Mouse (Mus musculus) intestine, postnatal 0 days (tissue): ENCODE results near the gene Ugt1a10. TPM values are rescaled to one million over a fixed set of nuclear protein-coding genes. Genes with fewer than 3 reads are reported as not detected.
"Not testable (repeated sequence)": the region's sequence is repeated elsewhere in the genome, so short reads cannot be mapped to it uniquely, and the experiment has no call there.

Experiments
- ATAC-seq: fragments of 200-750 bp; cut with Nextera tagmentation; 2 replicates; pipeline ENCODE4 v1.8.0; 2017; ENCODE audit warnings: mild to moderate bottlenecking, moderate TSS enrichment, moderate library complexity
- H3K27ac ChIP-seq: fragments of 300-500 bp; sonication (generic); 2 replicates; pipeline ENCODE4 v1.5.1; 2014; ENCODE audit warnings: mild to moderate bottlenecking, low read depth, low read length, moderate library complexity
- H3K27me3 ChIP-seq: fragments of 300-500 bp; sonication (generic); replicated peaks from 2 replicates; pipeline ENCODE4 v1.6.1; 2014; ENCODE audit warnings: low read length, mixed read lengths; ENCODE audit not compliant: control insufficient read depth, insufficient read depth
- H3K36me3 ChIP-seq: fragments of 300-500 bp; sonication (generic); 2 replicates; pipeline ENCODE4 v1.6.1; 2014; ENCODE audit warnings: mild to moderate bottlenecking, moderate library complexity; ENCODE audit not compliant: control insufficient read depth, insufficient read depth
- H3K4me1 ChIP-seq: fragments of 300-500 bp; sonication (generic); replicated peaks from 2 replicates; pipeline ENCODE4 v1.6.1; 2014; ENCODE audit warnings: antibody characterized with exemption, low read length, mixed read lengths; ENCODE audit not compliant: control insufficient read depth, insufficient read depth
- H3K4me2 ChIP-seq: fragments of 300-500 bp; sonication (generic); replicated peaks from 2 replicates; pipeline ENCODE4 v1.6.1; 2014; ENCODE audit warnings: low read depth, mild to moderate bottlenecking, moderate library complexity
- H3K4me3 ChIP-seq: fragments of 300-500 bp; sonication (generic); 2 replicates; pipeline ENCODE4 v1.5.1; 2014; ENCODE audit warnings: low read depth, low read length
- H3K9ac ChIP-seq: fragments of 300-500 bp; sonication (generic); 2 replicates; pipeline ENCODE4 v1.6.1; 2014; ENCODE audit warnings: mild to moderate bottlenecking, low read depth, low read length
- H3K9me3 ChIP-seq: fragments of 300-500 bp; sonication (generic); 2 replicates; pipeline ENCODE4 v1.6.1; 2016; ENCODE audit warnings: mixed run types; ENCODE audit not compliant: control insufficient read depth
- CTCF ChIP-seq: sonication (generic); IDR thresholded peaks from 2 replicates; pipeline ENCODE4 v1.5.1; 2016; ENCODE audit warnings: low read depth, mild to moderate bottlenecking, control low read depth, antibody characterized with exemption, moderate library complexity
- WGBS: fragments of 180-500 bp; shearing (Covaris S2); extraction: QIAGEN DNeasy Blood & Tissue Kit; methylation state at CpG from one replicate; pipeline ENCODE4 v1.1.7; 2014; 5-methylcytosine and 5-hydroxymethylcytosine counted together
- polyA plus RNA-seq: library from polyadenylated mRNA; unstranded; fragments of >200 nt; fragmentation: Nextera tagmentation; extraction: Ambion mirVana; gene quantifications from 2 replicates; pipeline ENCODE4 v1.2.1, GENCODE M21; 2015

Gene Ugt1a10
- polyA plus RNA-seq, 1 experiment from 2014 or later: 0.05 TPM

DNA sequence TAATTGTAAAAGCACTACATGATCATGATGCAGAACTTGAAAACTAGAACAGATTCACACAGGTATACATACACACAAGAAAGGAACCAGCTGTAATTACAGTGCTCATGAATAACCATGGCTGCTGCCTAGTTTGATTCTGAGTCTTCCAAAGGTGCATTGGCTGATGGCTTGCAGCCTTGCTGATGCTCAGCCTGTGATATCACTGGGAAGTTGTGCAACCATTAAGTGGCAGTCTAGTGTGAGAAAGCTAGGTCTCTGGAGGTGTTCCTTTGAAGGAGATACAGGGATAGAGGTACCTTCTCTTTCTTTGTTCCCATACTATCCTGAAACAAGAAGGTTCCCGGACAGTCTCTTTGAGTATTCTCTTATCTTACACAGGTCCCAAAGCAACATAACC, 163.9 kb downstream of the Ugt1a10 start:
- TF ChIP-seq CTCF: no peak
- no peak overlapping the region for H3K4me2 ChIP-seq
- no peak for ATAC-seq
- WGBS: 19% methylated on average over 1 of the region's 1 CpGs
- H3K27ac ChIP-seq: no peak overlapping the region
- H3K36me3 ChIP-seq: no peaks in the 10 kb centered on the region
- H3K9ac ChIP-seq: no peak overlapping the region
- no peak overlapping the region for H3K4me3 ChIP-seq
- H3K9me3 ChIP-seq: peaks cover 30% of the 10 kb centered on the region
- no peaks in the 10 kb centered on the region for H3K4me1 ChIP-seq
- H3K27me3 ChIP-seq: no peaks in the 10 kb centered on the region

DNA sequence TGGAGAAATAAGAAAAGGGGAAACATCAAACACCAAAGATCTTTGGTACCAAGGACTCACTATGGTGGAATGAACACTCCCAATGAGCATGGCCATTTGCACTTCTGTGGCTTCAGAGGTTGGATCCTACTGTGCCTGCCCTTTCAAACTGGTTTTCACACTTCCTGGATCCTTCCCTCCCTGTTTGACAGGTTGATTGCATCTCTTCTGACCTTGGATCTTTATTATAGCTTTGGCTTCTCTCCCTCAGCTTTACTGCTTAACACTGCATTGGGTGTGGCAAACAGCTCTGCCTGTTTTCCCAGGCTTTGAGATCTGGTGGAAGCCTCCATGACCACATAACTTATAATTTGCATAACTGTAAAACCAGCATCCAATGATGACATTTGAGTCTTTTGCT, 165.1 kb downstream of the Ugt1a10 start:
- Histone ChIP-seq H3K4me2 (no peak overlapping the region), H3K4me1 (no peaks in the 10 kb centered on the region), H3K4me3 (no peak overlapping the region), H3K27me3 (no peaks in the 10 kb centered on the region), H3K9ac (no peak overlapping the region), H3K9me3 (peaks cover 20% of the 10 kb centered on the region), H3K27ac (no peak overlapping the region), H3K36me3 (no peaks in the 10 kb centered on the region)
- ATAC-seq: no peak
- TF ChIP-seq CTCF: no peak

DNA sequence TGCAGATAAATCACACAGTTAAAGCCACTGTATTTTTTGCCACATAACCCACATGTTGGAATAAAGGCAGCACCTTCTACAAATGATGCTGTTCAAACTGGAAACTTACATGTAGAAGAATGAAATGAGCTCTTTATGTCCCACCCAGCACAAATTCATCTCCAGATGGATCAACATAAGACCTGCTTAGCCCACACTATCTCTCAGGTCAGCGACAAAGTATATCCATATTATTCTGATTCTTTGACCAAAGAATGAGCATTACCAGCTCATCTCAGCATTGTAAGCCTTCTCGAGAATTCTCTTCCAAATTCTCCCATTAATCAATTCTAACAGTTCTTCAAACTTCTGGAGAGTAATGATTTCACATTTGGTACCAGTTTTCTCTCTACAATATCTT, 167.0 kb downstream of the Ugt1a10 start:
- ATAC-seq: no peak
- Histone ChIP-seq H3K9me3 (peaks cover 22% of the 10 kb centered on the region), H3K36me3 (no peaks in the 10 kb centered on the region), H3K4me1 (no peaks in the 10 kb centered on the region), H3K27me3 (no peaks in the 10 kb centered on the region), H3K4me3 (no peak overlapping the region), H3K27ac (no peak overlapping the region), H3K4me2 (no peak overlapping the region), H3K9ac (no peak overlapping the region)
- WGBS: 51% methylated on average over 2 of the region's 2 CpGs
- TF ChIP-seq CTCF: no peak

DNA sequence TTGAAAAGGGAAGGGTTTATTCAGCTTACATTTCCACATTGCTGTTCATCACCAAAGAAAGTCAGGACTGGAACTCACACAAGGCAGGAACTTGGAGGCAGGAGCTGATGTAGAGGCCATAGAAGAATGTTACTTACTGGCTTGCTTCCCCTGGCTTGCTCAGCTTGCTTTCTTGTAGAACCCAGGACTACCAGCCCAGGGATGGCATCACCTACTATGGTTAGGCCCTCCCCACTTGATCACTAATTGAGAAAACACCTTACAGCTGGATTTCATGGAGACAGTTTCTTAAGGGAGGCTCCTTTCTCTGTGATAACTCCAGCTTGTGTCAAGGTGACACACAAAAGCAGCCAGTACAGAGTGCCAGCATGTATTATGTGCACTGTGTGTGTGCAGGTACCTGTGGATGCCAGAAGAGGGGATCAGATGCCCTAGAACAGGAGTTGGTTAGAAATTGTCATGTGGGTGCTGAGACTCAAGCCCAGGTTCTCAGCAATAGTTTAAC, 167.9 kb downstream of the Ugt1a10 start:
- not testable (repeated sequence) for H3K4me2 ChIP-seq, ATAC-seq, H3K9ac ChIP-seq, H3K27ac ChIP-seq, H3K27me3 ChIP-seq, H3K4me1 ChIP-seq, H3K4me3 ChIP-seq, H3K36me3 ChIP-seq
- peaks cover 18% of the 10 kb centered on the region for H3K9me3 ChIP-seq

DNA sequence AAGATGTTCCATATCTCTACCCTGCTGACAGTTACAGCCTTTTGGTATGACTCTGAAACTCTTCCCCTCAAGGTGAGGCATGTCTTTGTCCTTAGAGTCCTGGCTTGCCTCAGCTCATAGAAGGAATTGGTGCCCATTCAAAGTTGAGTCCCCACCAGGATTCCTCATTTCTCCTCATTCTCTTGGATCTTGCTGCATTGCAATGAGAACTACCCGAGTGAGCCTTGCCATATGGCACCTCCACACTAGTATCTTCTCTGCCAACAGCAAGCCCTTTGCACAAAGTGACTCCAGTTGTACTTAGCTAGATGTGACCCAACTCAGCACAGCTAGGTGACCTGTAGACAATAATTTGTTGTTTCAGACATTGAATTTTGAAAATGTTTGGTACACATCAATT, 168.4 kb downstream of the Ugt1a10 start:
- ATAC-seq: no peak
- Histone ChIP-seq H3K4me3 (no peak overlapping the region), H3K9ac (no peak overlapping the region), H3K27me3 (no peaks in the 10 kb centered on the region), H3K27ac (no peak overlapping the region), H3K4me1 (no peaks in the 10 kb centered on the region), H3K36me3 (no peaks in the 10 kb centered on the region), H3K4me2 (no peak overlapping the region), H3K9me3 (peaks cover 23% of the 10 kb centered on the region)
- 53% methylated on average over 1 of the region's 1 CpGs for WGBS
- no peak for TF ChIP-seq CTCF

DNA sequence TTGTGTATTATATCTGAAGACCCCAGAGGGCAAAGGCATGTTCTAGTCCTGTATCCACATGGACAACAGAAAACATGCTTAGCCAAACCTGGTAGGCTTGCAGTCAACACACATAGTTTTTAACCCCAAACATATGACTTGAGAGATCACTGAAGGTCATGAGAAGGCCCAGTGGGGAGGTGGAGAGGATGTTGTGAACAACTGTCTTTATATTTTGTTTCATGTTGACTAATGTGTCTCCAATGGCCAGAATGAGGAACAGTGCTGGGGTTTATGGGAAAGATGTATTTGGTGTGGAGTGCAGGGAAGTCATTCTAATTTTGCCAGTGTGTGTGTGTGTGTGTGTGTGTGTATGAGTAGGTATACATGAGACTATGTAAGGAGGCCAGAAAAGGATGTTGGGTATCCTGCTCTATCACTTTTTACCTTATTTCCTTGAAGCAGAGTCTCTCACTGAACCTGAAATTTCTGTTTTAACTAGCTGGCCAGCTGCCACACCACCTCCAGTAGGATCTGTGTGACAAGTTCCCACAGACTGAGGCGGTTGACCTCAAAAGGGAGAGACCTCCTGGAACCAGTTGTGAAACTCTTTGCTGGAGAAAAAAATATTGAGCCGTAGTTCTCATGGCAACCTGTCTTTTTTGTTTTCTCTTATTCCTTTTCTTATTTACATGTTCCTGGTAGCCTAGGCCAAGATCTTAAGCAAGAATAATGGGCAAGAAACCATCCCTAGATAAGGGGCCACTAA, 169.0 kb downstream of the Ugt1a10 start:
- Histone ChIP-seq H3K9ac (no peak overlapping the region), H3K4me2 (no peak overlapping the region), H3K27ac (no peak overlapping the region), H3K36me3 (no peaks in the 10 kb centered on the region), H3K4me1 (no peaks in the 10 kb centered on the region), H3K4me3 (no peak overlapping the region), H3K27me3 (no peaks in the 10 kb centered on the region), H3K9me3 (peaks cover 24% of the 10 kb centered on the region)
- WGBS: 60% methylated on average over 2 of the region's 2 CpGs
- TF ChIP-seq CTCF: no peak
- no peak for ATAC-seq

DNA sequence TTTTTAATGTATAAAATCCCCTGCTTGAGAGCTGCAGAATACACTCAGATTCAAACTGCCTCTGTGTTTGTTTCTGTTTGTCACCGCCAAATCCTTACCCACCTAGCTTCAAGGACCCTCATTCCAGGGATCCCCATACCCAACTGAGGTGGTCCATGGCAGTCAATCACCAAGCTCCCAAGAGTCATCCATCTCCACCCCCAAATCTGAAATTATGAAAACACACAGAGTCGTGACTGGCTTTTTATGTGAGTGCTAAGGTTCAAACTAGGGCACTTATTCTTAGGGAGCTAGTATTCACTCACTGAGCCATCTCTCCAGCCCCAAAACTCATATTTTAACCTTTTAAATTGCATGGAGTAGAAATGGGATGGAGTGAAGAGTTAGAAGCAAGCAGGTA, 170.1 kb downstream of the Ugt1a10 start:
- not testable (repeated sequence) for H3K4me2 ChIP-seq, H3K27me3 ChIP-seq, ATAC-seq, H3K4me1 ChIP-seq, H3K4me3 ChIP-seq, H3K36me3 ChIP-seq, H3K9ac ChIP-seq, H3K27ac ChIP-seq
- 40% methylated on average over 2 of the region's 2 CpGs for WGBS
- H3K9me3 ChIP-seq: peaks cover 32% of the 10 kb centered on the region
